In genomic region chr16:95349745-95350144, GRCm38 (mm10) we compare ENCODE assay signal across 17 mouse cellular contexts.
DNase-seq lines count a peak whose midpoint lies in the region; ATAC-seq and TF ChIP-seq lines count a peak whose summit lies in the region.
"Had no signal": no experiment of that assay in that cellular context is flagged by ENCODE, and none has a peak within 500 bp of the region (broad histone marks: within the 10 kb centered on the region; RNA-seq: fewer than 3 reads in every experiment).

No protein-coding gene starts in this region.

- H3K36me3 ChIP-seq in liver, embryonic 15.5 days (replicated peaks), result no peaks in the 10 kb centered on the region
- H3K36me3 ChIP-seq in liver, embryonic 12.5 days, result no peaks in the 10 kb centered on the region
- no peaks in the 10 kb centered on the region for H3K36me3 ChIP-seq in lung, postnatal 0 days (ENCODE audit: insufficient read depth, low read length)
- H3K36me3 ChIP-seq: embryonic facial prominence, embryonic 12.5 days; forebrain, embryonic 12.5 days; heart, embryonic 12.5 days; hindbrain, embryonic 12.5 days had no signal

- 56% methylated on average over 5 of the region's 5 CpGs for WGBS in liver, embryonic 15.5 days (ENCODE audit: insufficient replicate concordance)
- WGBS in liver, embryonic 12.5 days (ENCODE audit: insufficient replicate concordance), result 64% methylated on average over 5 of the region's 5 CpGs
- WGBS in lung, postnatal 0 days, result 46% methylated on average over 5 of the region's 5 CpGs

- no peak for TF ChIP-seq EP300 in lung, postnatal 0 days (IDR thresholded peaks at IDR 0.05)

- H3K9me3 ChIP-seq in liver, embryonic 15.5 days (replicated peaks), result no peaks in the 10 kb centered on the region
- H3K9me3 ChIP-seq in liver, embryonic 12.5 days (replicated peaks), result no peaks in the 10 kb centered on the region
- H3K9me3 ChIP-seq in lung, postnatal 0 days (ENCODE audit: low read length), result no peaks in the 10 kb centered on the region
- H3K9me3 ChIP-seq: embryonic facial prominence, embryonic 12.5 days; forebrain, embryonic 12.5 days; heart, embryonic 12.5 days; hindbrain, embryonic 12.5 days had no signal

- TF ChIP-seq CTCF in lung, postnatal 0 days (IDR thresholded peaks at IDR 0.05), result no peak

- 0 out of 2 replicates have a peak, but pooled peaks have one; percentile 22 for ATAC-seq in liver, embryonic 15.5 days (ENCODE audit: insufficient read depth)
- ATAC-seq in liver, embryonic 12.5 days, result no peak
- ATAC-seq in lung, postnatal 0 days, result no peak
- peak; percentile 86 for ATAC-seq in granulocyte monocyte progenitor cell, adult 5-6 weeks (replicated peaks; ENCODE audit: poor library complexity, severe bottlenecking)
- ATAC-seq in megakaryocyte progenitor cell, adult 5-6 weeks (replicated peaks; ENCODE audit: poor library complexity), result peak; percentile 66
- ATAC-seq: activated CD4-positive, CD25-positive, alpha-beta regulatory T cell, adult 4 months; Patski had no signal

- H3K27ac ChIP-seq in liver, embryonic 15.5 days (replicated peaks), result peak overlapping the region; percentile 10; the same call in 1 of the 2 replicates
- H3K27ac ChIP-seq in liver, embryonic 12.5 days, result no peak overlapping the region
- H3K27ac ChIP-seq in lung, postnatal 0 days (ENCODE audit: low read length), result no peak overlapping the region
- H3K27ac ChIP-seq: embryonic facial prominence, embryonic 12.5 days; forebrain, embryonic 12.5 days; gastrocnemius, adult 2 months; hindbrain, embryonic 12.5 days; hindbrain, postnatal 0 days had no signal

- no peak overlapping the region for H3K9ac ChIP-seq in liver, embryonic 15.5 days
- no peak overlapping the region for H3K9ac ChIP-seq in liver, embryonic 12.5 days
- H3K9ac ChIP-seq in lung, postnatal 0 days (replicated peaks; ENCODE audit: low read depth), result no peak overlapping the region
- H3K9ac ChIP-seq: embryonic facial prominence, embryonic 12.5 days; forebrain, embryonic 12.5 days; forebrain, postnatal 0 days; heart, embryonic 12.5 days; hindbrain, embryonic 12.5 days had no signal

- H3K4me3 ChIP-seq in liver, embryonic 15.5 days (replicated peaks), result no peak overlapping the region
- H3K4me3 ChIP-seq in liver, embryonic 12.5 days, result no peak overlapping the region
- no peak overlapping the region for H3K4me3 ChIP-seq in lung, postnatal 0 days (ENCODE audit: low read depth, low read length)
- H3K4me3 ChIP-seq: embryonic facial prominence, embryonic 12.5 days; forebrain, embryonic 12.5 days; gastrocnemius, adult 2 months; heart, embryonic 12.5 days; hindbrain, embryonic 12.5 days had no signal

- H3K27me3 ChIP-seq in liver, embryonic 15.5 days, result no peaks in the 10 kb centered on the region
- H3K27me3 ChIP-seq in liver, embryonic 12.5 days (replicated peaks), result no peaks in the 10 kb centered on the region
- no peaks in the 10 kb centered on the region; the same call in 1 of the 2 replicates for H3K27me3 ChIP-seq in lung, postnatal 0 days (replicated peaks; ENCODE audit: insufficient read depth, low read length)
- H3K27me3 ChIP-seq: embryonic facial prominence, embryonic 12.5 days; forebrain, embryonic 12.5 days; heart, embryonic 12.5 days; hindbrain, embryonic 12.5 days; Patski had no signal

- no peak overlapping the region for H3K4me2 ChIP-seq in liver, embryonic 15.5 days
- H3K4me2 ChIP-seq in liver, embryonic 12.5 days, result no peak overlapping the region
- H3K4me2 ChIP-seq in lung, postnatal 0 days (replicated peaks; ENCODE audit: low read depth, low read length), result 0 out of 2 replicates have a peak overlapping the region, but pooled peaks have one; percentile 19
- H3K4me2 ChIP-seq: embryonic facial prominence, embryonic 12.5 days; forebrain, embryonic 12.5 days; heart, embryonic 12.5 days; hindbrain, embryonic 12.5 days had no signal

- DNase-seq in lung, postnatal 0 days (ENCODE audit: low spot score), result no peak
- DNase-seq in lung, adult 18-20 months, result no peak
- DNase-seq in adrenal gland, postnatal 25 days, result no peak
- no peak for DNase-seq in testis, postnatal 10 days (ENCODE audit: low spot score)

- H3K4me1 ChIP-seq in liver, embryonic 15.5 days (replicated peaks), result no peaks in the 10 kb centered on the region
- peaks cover 25% of the 10 kb centered on the region for H3K4me1 ChIP-seq in liver, embryonic 12.5 days
- peaks cover 20% of the 10 kb centered on the region for H3K4me1 ChIP-seq in lung, postnatal 0 days (ENCODE audit: insufficient read depth, low read depth, low read length)

Comparison
In these comparisons a context has a peak if more than half of its experiments do, and no peak if none do; other contexts are left out.
1. ATAC-seq: peak in liver, embryonic 15.5 days (single experiment), granulocyte monocyte progenitor cell, adult 5-6 weeks (single experiment) and megakaryocyte progenitor cell, adult 5-6 weeks (single experiment); none in liver, embryonic 12.5 days (single experiment) and lung, postnatal 0 days (single experiment).